Mouse (Mus musculus) v-Abl transformed pro-B cells (cell line): Measurements from ENCODE around the gene Pkp4.

Source experiments
- in situ Hi-C, 2 experiments: fragments of 400-800 bp; cut with MboI; formaldehyde crosslinking; loops; one replicate each; pipeline ENCODE4 v1.15.1; 2025; ENCODE audit not compliant: unreplicated experiment in 2 of 2

Gene Pkp4

DNA sequence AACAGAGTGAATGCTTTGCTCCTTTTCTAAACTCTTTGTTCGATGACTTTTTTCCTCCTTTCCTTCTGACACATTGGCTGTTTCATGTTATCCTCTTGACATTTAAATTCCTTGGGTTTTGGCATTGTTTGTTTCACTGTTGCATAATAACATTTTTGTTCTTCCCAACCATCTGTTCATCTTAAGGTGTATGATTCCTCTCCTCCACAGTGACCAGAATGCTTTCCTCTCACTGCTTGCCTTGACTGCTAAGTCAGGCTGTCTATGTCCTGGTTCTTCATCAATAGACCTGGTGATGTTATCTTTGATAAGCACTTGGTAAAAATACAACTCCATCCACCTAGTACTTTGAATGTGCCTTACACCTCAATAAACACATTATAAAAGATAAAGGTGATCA, 52.2 kb downstream of the Pkp4 start:
- in situ Hi-C loops, result no loop called here

DNA sequence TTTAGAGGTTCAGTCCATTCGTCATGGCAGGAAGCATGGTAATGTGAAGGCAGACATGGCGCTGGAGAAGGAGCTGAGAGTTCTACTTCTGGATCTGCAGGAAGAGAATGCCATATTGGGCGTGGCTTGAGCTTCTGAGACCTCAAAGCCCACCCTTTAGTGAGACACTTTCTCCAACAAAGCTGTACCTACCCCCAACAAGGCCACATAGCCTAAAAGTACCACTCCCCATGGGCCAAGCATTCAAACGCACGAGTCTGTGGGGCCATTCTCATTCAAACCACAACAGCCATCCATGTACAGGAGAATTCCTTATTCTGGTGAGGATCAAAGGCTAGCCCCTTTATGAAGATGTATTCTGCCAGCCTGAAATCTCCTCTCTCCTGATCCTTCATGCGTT, 57.3 kb downstream of the Pkp4 start:
- in situ Hi-C loops, result no loop called here

DNA sequence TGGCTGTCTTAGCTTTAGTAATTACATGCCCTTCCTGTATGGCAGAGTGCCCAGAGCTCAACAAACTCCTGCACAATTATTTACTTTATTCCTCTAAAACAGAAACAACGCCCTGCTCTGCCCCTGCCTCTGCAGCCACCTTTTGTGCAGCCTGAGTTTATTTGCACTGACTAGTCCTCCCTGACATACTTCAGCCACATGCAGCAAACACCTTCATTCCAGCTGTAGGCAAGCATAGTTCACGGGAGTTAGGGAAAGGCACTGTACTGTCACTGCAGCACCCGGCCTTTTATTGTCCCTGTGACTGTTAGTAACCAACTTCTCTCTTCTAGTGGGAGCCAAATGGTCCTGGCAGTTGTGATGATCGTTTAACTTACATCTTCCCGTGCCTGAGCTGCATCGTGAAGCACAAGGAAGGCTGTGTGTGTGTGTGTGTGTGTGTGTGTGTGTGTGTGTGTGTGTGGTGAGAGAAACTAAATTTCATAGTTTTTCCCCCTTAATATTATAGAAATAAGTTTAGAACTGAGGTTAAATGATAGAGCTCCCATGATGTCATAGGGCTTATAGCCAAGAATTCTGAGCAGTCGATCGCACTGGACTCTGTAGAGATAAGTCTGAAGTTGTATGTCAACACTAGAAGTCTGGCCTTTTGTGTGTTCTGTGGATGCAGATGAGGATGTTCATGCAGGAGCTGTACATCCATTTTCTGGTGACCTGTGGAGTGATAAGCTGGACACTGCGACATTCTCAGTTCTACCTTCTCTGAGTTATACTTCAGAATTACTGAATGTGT, 59.5 kb downstream of the Pkp4 start:
- in situ Hi-C loops, result no loop called here

DNA sequence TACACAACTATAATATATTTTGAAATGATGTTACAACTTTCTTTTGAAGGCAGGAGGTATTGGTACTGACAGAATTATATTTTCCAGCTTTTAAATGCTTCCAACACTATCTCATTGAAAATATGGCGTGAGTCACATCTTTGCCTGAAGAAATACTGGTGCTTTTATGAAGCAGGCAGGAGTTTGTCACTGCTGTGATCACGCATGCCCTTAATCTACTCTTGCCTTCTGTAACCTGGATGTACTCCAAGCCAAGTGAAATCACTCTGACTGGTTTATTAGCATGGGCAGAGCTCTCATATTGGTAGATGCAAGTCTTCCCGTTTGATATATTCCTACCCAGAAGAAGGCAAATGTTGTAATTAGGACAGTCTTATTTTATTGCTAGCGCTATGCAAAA, 65.7 kb downstream of the Pkp4 start:
- in situ Hi-C loops, result no loop called here

DNA sequence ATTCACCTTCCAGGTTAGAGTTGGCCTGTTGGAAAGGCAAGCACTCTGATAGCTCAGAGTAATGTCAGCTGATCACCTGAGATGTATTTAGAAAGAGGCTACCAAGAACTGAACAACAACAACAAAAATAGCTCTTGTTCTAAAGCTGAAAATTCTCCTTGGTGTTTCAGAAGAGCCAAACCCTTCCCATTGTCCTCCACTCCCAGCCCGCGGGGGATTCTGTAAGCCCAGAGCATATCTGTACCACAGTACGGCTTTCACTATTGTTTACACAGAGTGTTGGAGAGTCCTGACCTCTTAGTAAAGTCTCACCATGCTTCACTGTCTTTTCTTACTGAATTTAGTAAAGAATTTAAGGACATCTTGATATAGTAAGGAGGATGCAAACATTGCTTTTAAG, 66.4 kb downstream of the Pkp4 start:
- in situ Hi-C loops, result no loop called here

DNA sequence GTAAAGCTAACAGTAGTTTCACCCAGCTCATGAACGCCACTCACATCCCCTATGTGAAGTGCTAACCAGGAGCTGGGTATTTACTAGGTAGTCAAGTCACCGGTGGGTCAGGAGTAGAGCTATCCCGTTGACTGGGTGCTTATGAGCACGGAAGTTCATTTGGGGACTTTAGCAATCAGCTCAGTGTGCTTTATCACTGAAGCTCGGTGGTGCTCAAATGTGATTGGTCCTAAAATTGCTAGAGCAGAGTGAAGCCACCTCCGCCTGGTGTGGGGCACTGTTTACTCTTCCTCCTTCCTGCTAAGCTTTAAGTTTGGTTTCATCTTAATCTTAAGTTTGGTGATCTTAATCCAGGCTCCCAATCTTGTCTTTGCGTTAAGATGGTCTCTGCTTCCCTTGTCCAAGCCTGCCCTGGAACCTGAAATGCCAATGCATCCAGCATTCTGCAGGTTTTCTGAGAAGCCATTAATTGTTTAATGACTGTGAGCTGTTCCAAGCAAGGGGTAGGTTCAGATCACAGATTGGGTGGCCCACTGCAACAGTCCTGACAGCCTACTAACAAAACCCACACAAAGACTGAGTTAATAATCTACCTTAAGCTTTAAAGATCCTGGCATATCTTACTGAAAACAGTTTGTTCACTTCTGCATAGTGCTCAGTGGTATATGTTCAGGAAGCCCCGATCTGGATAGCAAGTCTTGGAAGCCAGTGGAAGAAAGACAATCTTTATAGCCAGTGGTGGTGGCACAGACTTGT, 67.0 kb downstream of the Pkp4 start:
- in situ Hi-C loops, result no loop called here

DNA sequence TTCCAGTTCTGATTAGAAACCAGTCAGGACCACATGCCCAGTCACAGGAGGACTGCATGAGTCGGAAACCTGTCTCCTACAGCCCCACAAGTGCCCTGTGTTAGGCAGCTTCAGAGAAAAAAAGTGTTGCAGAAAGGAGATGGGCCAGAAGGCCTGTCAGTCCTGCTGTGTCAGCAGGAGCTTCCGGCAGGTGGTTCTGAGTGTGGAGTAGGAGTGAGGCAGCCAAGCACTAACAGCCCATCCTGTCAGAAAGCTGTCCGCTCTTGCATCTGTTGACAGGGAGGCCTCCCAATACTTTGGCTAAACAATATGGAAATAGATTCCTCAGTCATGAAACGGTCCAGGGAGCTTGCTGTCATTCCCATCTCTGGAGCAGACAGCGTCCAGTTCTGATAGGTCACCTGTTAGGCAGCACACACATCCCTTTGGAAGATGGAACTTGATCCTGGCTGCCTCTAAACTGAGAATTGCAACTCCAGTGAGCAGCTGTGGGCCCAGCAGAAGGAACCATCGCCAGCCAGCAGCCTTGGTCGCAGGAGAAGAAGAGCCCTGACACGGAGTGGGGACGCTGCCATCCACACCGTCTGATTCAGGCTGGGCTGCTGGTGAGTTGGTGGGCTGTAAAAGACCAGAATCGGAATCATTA, 68.7 kb downstream of the Pkp4 start:
- in situ Hi-C loops, result no loop called here

DNA sequence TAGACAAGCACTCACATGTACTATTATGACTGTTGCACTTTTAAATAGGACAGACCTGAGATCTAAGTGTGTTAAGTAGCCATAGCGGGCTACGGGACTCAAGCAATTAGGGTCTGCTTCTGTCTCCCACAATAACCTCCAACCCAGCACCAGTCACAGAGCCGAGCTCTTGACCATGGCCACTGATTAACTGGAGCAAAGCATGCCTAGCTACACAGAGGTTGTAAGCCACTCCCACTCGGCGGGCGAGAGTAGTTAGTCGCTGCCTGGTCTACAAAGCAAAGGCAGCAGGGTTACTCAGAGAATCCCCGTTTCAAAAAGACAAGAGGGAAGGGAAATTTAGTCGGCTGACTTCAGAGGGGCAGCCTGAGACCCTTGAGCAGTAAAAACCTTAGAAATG, 70.0 kb downstream of the Pkp4 start:
- in situ Hi-C loops, result no loop called here

DNA sequence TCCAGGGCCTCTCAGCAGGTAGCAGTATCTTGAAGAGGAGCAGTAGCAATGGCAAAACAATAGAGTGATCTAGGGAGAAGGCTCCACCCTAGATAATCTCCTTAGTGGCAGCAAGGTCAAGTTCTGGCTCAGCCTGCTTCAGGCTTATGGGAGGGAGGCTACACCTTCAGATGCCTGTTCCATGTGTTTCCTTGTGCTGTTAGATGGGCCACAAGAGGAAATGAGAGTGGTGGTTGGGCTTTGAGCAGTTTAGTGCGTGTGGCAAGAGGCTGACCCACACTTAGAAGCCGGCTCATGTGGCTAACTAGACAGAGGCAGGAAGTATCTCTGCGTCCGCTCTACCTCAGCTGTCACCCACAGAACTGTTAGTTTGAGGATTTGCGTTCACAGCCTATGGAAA, 70.9 kb downstream of the Pkp4 start:
- in situ Hi-C loops, result no loop called here

DNA sequence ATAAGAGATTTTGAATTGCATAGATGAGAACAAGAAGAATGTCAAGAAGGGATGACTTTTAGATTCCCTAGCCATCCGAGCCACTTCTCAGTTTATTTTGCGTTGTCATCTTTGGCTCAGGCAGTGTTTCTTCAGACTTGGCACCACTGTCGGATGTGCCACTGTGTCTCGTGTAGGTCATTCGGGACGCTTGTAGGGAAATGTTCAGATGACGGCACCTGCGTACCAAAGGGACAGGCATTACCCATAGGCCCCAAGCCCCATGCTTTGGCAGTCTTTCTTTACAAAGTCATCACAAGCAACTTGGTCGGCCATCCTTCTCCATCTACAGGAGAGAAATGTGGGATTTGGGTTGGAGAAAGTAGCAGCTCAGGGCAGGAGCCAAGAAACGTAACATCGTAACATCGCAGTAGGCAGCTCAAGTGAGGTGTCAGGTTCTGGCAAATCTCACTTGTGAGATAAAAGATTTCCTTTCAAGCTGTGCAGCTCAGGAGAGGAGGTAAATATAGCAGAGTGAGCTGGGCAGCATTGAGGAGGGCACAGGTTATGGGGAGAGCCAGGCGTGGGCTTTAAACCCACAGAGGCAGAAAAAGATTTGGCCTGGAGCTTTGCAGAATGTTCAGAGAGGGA, 72.8 kb downstream of the Pkp4 start:
- in situ Hi-C loops, result no loop called here

DNA sequence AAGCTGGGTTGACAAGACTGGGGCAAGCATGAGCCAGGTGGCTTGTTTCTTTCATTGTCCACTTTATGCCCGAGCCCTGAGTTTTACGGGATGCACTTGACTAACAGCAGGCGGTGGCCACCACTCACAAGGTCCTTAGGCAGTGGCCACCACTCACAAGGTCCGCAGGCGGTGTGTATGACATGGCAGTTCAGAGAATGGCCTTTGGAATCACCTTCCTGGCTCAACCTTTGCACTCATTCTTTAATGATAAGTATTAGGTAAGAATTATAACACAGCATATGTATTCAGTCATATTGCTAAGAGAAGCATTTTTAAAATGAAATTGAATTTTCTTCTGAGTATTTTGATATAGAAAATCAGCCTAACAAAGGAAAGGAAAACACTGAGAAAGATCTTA, 73.3 kb downstream of the Pkp4 start:
- in situ Hi-C loops, result no loop called here

DNA sequence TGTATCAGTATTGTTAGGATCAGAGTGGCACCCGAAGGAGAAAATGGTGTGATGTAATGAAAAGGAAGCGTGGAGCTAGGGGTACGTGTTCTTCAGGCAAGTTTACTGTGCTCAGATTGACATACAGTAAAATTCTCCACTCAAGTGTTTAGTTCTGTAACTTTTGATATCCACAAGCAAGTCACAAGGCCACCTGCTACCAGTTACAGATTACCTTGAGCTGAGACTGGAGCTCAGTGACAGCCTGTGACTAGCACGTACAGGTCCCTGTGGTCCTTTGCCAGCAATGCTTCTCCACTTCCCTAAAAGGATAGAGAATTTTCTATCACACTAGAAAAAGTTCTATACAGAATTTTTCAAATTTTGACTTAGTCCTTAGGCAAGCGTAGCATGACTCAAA, 73.9 kb downstream of the Pkp4 start:
- in situ Hi-C loops, result no loop called here

DNA sequence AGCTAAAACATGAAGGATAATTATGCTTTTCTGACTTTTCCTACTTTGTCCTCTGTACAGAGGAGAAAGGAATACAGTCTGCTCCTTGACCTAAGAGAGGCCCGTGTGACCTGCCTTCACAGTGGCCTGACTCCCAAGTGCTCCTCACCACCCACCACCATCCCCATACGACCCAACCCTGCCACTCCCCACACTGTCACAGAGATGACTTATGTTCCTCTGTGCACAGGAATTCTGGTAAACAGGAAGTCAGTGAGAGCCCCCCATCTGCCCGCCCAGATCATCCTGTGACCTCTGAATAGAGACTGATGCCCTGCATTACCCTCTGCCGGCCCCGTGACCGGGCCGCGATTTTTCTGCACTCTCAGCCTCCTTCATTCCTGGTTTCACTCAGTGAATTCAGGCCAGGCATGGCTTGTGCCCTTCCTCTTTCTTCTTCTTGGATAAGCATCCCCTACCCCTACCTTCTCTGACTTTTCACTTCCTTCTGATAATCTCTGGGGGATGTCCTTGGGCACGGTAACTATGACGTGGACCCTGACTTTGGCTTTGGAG, 79.3 kb downstream of the Pkp4 start:
- in situ Hi-C loops, result no loop called here

DNA sequence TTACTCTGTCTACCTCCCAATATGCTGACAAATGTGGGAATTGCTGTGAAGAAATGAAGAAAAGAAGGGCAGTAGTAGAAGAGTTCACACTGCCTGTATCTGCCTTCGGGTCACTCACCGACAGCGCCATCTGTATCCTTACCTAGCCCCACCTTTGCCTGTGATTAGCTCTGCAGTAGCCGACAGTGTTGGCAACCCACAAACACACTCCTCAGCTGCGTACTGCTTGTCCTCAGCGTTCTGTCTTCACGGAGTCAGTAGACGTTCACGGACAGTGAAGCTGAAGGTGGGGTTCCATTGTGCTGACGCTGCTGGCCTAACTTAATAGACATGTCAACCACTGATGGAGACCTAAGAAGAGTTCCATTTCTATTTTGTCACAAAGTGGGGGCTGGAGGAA, 81.5 kb downstream of the Pkp4 start:
- in situ Hi-C loops, result no loop called here

DNA sequence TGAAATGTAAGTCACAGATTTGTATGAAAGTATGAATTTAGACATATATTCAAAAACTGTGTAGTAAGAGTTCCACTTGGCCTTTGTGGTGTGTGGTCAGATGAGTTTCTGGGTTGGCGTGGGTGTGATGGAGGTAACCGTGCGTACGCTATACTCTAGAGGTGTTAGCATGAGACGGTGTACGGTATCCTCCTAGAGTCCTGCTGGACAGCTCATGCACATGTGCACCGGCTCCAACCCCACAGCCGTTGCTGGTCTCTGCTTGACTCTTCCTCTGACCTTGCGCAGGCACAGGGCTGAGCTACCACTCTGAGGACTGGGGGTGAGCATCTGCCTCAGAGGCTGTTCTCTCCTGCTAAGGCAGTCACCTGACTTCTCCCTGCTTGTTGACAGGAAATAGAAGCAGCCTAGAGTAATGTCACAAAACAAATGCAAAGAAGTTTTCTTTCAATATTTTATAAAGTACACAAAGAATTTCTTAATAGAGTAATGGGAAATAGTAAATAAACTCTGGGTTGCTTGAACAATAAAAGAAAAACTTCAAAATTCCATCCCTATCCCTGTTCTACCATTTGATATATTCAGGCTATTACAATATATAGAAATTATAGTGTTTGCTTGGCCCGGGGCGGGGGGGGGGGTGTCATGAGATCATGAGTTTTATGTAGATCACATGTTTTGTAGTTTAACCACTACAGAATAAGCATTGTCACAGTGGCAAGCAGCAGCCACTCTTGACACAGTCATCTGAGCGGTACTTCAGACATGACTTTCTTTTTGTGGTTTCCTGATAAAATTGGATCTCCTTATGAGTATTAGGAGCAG, 83.8 kb downstream of the Pkp4 start:
- in situ Hi-C loops, result no loop called here

DNA sequence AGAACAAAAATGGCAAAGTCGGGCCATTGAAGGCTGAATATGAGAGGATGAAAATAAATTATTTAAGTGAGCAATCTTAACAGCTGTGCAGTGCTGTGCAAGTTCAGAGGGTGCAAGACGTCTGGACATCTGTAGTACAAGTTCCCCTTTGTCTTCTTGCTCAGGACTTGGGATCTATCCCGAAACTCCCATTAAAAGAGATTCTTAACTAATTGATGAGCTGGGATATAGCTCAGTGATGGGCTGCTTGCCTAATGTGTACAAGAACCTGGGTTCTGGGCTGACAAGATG, 84.4 kb downstream of the Pkp4 start:
- in situ Hi-C loops, result no loop called here

DNA sequence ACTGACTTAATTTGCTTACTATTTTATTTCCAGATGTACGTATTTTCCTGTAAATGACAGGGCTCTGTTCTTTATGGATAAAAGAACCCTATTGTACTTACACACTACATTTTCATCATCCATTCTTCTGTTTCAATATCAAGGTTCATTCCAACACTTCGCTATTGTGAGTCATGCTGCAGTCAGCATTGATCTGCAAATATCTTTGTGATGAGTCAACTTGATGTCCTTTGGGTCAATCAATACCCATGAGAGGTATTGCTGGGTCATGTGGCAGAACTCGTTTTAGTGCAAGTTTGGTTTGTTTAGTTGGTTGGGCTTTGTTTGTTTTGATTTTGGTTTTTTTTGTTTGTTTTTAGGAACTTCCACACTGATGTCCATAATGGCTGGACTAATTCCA, 88.2 kb downstream of the Pkp4 start:
- in situ Hi-C loops, result no loop called here

DNA sequence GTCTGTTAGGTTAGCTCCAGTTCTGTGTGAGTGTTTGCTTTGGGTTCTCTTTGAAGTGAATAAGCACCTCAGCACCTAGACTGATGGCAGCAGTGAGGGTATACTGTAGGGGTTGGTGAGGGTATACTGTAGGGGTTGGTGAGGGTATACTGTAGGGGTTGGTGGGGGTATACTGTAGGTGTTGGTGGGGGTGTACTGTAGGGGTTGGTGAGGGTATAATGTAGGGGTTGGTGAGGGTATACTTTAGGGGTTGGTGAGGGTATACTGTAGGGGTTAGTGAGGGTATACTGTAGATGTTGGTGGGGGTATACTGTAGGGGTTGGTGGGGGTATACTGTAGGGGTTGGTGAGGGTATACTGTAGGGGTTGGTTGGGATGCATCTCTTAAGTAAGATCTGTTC, 92.2 kb downstream of the Pkp4 start:
- in situ Hi-C loops, result no loop called here

DNA sequence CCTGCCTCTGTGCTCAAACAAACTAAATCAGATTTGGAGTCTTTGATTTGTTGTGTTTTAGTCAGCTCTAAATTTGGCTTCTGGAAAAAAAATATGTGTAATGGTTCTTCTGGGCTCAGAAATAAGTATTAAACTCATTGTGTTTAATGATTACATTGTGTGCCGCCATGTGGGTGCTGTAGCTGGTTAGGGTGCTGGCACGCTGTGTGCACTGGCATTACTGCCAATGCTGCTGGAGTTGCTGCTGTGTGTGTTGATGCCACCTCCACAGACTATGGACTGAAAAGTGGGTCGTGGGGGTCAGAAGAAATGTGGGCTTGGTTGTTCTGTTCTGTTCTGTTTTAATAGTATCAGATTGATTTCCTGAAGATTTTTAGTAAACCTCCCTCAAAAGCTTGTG, 92.8 kb downstream of the Pkp4 start:
- in situ Hi-C loops, result no loop called here

DNA sequence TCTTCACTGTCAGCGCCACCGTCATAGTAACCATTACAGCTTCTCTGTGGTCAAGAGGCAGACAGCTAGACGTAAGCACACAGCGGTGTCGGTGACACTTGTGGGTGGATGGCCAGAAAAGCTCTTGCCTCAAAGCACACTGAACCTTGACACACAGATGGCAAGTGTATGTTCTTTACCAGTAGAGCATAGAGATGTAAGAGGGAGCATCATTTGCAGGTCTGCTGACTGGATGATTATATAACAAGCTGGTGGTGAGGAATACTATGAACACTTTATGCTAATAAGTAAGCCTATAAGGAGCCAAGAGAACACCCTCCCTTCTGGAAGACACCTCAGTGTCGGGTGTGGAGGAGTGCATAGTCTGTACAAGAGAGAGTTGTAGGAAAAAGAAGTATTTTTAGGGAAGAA, 98.2 kb downstream of the Pkp4 start:
- in situ Hi-C loops, result no loop called here
